In the genomic region with DNA sequence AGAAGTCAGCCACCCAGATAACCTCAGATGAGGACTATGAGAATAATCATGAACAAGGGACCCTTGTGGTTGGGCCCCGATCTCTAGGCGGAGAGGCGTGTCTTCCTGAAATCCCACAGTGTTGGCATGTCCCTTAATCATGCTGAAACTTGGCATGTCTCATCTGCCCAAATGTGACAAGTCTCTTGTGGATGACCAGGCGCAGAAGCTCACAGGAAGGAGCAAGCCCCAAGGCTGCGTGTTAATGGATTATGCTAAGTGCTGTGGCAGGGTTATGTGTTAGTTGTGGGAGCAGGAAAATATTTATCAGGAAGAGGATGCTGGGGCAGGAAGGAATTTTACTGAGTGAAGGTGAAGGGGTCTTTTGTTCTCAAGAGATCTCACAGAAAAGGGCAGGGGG, we compare ENCODE assay signal across 11 mouse cellular contexts.
DNase-seq lines count a peak whose midpoint lies in the region; ATAC-seq lines count a peak whose summit lies in the region.
"Had no signal": no experiment of that assay in that cellular context is flagged by ENCODE, and none has a peak within 500 bp of the region (broad histone marks: within the 10 kb centered on the region; RNA-seq: fewer than 3 reads in every experiment).

No protein-coding gene starts in this region.

- H3K9me3 ChIP-seq in heart, embryonic 11.5 days (replicated peaks; ENCODE audit: control insufficient read depth, low read length), result no peaks in the 10 kb centered on the region
- no peaks in the 10 kb centered on the region for H3K9me3 ChIP-seq in heart, embryonic 15.5 days (replicated peaks)
- H3K9me3 ChIP-seq: neural tube, embryonic 12.5 days had no signal

- H3K4me1 ChIP-seq in heart, embryonic 11.5 days (ENCODE audit: control insufficient read depth, insufficient read depth, low read length), result peaks cover 12% of the 10 kb centered on the region
- H3K4me1 ChIP-seq in brown adipose tissue, adult 24 weeks (ENCODE audit: control insufficient read depth, insufficient read depth, insufficient read length, low read length), result no peaks in the 10 kb centered on the region
- peaks cover 9% of the 10 kb centered on the region for H3K4me1 ChIP-seq in heart, embryonic 15.5 days (replicated peaks)

- 67% methylated on average over 5 of the region's 5 CpGs for WGBS in heart, embryonic 11.5 days (ENCODE audit: insufficient replicate concordance)
- WGBS in heart, embryonic 15.5 days, result 67% methylated on average over 5 of the region's 5 CpGs

- H3K4me3 ChIP-seq in heart, embryonic 11.5 days (ENCODE audit: low read depth, low read length), result no peak overlapping the region
- H3K4me3 ChIP-seq in brown adipose tissue, adult 24 weeks (ENCODE audit: insufficient read depth, low read depth, low read length), result no peak overlapping the region
- no peak overlapping the region for H3K4me3 ChIP-seq in heart, embryonic 15.5 days
- H3K4me3 ChIP-seq: neural tube, embryonic 12.5 days had no signal

- no peak overlapping the region for H3K4me2 ChIP-seq in heart, embryonic 11.5 days
- H3K4me2 ChIP-seq in heart, embryonic 15.5 days, result no peak overlapping the region
- H3K4me2 ChIP-seq: neural tube, embryonic 12.5 days had no signal

- 0 out of 2 replicates have a peak, but pooled peaks cover 1% of the 10 kb centered on the region for H3K27me3 ChIP-seq in heart, embryonic 11.5 days (ENCODE audit: control insufficient read depth, insufficient read depth, low read length)
- no peaks in the 10 kb centered on the region for H3K27me3 ChIP-seq in heart, embryonic 15.5 days
- H3K27me3 ChIP-seq: CH12.LX; neural tube, embryonic 12.5 days had no signal

- DNase-seq in heart, postnatal 4 days, result no peak
- peak; percentile 41 for DNase-seq in kidney, postnatal 14 days
- DNase-seq in thymus, postnatal 10 days (ENCODE audit: low spot score in 2 of 2), result no peak
- DNase-seq: cerebellum, postnatal 25 days had no signal

- ATAC-seq in heart, embryonic 11.5 days (replicated peaks; ENCODE audit: insufficient number of reproducible peaks, low FRiP score, low TSS enrichment), result no peak
- ATAC-seq in heart, embryonic 15.5 days (replicated peaks; ENCODE audit: insufficient number of reproducible peaks, insufficient read depth, low FRiP score, low read depth), result no peak
- no peak for ATAC-seq in activated CD4-positive, CD25-positive, alpha-beta regulatory T cell, adult 4 months
- ATAC-seq in erythroblast, adult 5-6 weeks (replicated peaks; ENCODE audit: low FRiP score, poor library complexity, severe bottlenecking), result no peak

- no peaks in the 10 kb centered on the region for H3K36me3 ChIP-seq in heart, embryonic 11.5 days (ENCODE audit: control insufficient read depth, insufficient read depth, low read length)
- H3K36me3 ChIP-seq in heart, embryonic 15.5 days, result no peaks in the 10 kb centered on the region
- H3K36me3 ChIP-seq: neural tube, embryonic 12.5 days had no signal

- 0 out of 2 replicates have a peak overlapping the region, but pooled peaks have one; percentile 43 for H3K27ac ChIP-seq in heart, embryonic 11.5 days (ENCODE audit: low read depth, low read length)
- peak overlapping the region; percentile 75 for H3K27ac ChIP-seq in brown adipose tissue, adult 24 weeks (replicated peaks; ENCODE audit: low read depth, low read length)
- peak overlapping the region; percentile 67 for H3K27ac ChIP-seq in heart, embryonic 15.5 days
- H3K27ac ChIP-seq: neural tube, embryonic 12.5 days had no signal

- H3K9ac ChIP-seq in heart, embryonic 11.5 days (ENCODE audit: low read depth, low read length), result no peak overlapping the region
- no peak overlapping the region for H3K9ac ChIP-seq in heart, embryonic 15.5 days
- H3K9ac ChIP-seq: neural tube, embryonic 12.5 days had no signal
